Mouse (Mus musculus) G1E (cell line): ENCODE measurements around the gene Sys1.

Experiments used
- CTCF ChIP-seq: IDR thresholded peaks from 2 replicates; pipeline ENCODE4 v1.5.1; 2012; ENCODE audit warnings: low read depth, low read length, inconsistent platforms, mixed read lengths
- GATA1 ChIP-seq: IDR thresholded peaks from 2 replicates; pipeline ENCODE4 v1.6.1; 2012; ENCODE audit warnings: borderline replicate concordance, low read length, inconsistent platforms, mixed read lengths
- GATA2 ChIP-seq: IDR thresholded peaks from 2 replicates; pipeline ENCODE4 v1.6.1; 2012; ENCODE audit warnings: low read depth, low read length, inconsistent platforms, borderline replicate concordance
- TAL1 ChIP-seq: conservative IDR thresholded peaks from 2 replicates; pipeline ENCODE4 v1.6.1; 2012; ENCODE audit warnings: low read depth, low read length, inconsistent platforms, mixed read lengths

DNA sequence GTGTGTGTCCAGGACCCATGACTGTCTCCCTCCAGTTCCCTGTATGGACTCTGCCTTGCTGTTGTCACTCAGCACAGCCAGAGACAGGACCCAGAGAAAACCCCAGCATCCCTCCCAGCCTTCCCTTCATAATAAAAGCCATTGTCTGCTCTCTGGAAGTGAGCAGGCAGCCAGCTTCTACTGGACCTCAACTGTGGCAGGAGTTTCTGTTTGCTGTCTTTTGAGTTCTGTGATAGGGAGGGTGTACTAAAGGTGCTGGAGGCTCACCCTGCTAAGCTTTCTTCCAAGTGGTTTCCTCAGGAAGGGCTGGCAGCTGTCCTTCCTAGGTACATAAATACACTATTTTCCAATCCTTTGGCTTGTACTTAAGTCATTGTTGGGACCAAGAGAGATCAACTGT lies 8.4 kb downstream of the Sys1 start:
- TF ChIP-seq CTCF = no peak
- TF ChIP-seq GATA1 = no peak
- no peak for TF ChIP-seq TAL1
- no peak for TF ChIP-seq GATA2
